Mouse (Mus musculus): ENCODE measurements around the gene Tacr3. TPM values are rescaled to one million over a fixed set of nuclear protein-coding genes. Genes with fewer than 3 reads are reported as not detected.
A peak's percentile ranks its signal among the peaks of the same experiment; 100 is the strongest.

Gene Tacr3
- not detected in 2 replicates for polyA plus RNA-seq (2011; ENCODE audit: insufficient read length, low read depth, missing spikeins)

DNA sequence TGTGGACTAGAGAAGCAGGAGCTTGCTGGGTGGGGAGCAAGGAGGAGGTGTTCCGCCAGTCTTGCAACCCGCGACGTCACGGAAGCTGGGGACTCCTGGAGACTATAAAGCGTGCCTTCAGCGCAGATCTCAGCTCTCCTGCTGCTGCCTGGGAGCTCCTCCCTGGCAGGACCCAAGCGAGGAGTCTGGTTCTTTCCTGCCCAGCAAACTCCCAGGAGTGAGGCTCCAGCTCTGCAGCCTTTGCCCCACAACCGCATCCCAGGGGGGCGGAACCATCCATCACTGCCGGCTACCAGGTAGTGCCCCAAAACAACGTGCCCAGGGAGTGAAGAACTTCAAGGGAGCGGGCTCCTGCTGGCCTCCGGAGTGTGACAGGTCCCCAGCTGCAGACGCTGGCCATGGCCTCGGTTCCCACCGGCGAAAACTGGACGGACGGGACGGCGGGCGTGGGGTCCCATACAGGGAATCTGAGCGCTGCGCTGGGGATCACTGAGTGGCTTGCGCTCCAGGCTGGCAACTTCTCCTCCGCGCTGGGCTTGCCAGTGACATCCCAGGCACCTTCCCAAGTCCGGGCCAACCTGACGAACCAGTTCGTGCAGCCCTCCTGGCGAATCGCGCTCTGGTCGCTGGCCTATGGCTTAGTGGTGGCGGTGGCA lies at the start of gene Tacr3:
Tacr3 (plus strand) TSS at position 133 of the 656 bp plus-strand sequence.
- TF ChIP-seq POLR2A (IDR thresholded peaks at IDR 0.05; ENCODE audit: low read depth, low read length) (no peak), CTCF (IDR thresholded peaks at IDR 0.05; ENCODE audit: borderline replicate concordance, insufficient read depth, low read length) (no peak)
- H3K4me1 ChIP-seq (ENCODE audit: control insufficient read depth, insufficient read depth, low read length): no peaks in the 10 kb centered on the region
- H3K4me3 ChIP-seq (ENCODE audit: insufficient read depth, low read length): peak within 1 kb of the TSS; percentile 5
- no peak within 1 kb of the TSS for H3K27ac ChIP-seq (ENCODE audit: insufficient read depth, low read length)

DNA sequence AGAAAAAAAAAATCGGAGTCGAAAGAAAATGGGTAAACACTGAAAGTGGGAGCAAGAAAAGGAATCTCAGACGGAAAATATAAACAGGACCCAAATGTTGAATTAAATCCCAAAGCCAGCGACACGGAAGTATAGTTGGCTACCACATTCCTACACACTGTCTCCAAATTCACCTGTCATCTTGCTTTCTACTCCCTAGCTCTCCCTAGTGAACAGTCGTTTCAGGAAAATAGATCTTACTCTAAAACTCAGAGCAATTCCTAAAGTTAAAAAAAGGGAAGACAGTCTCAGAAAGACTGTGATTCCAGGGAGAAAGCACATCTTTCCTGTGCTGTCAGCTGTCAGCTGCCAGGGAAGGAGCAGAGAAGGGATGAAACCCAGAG lies 324 bp upstream of the Tacr3 start:
- peak overlapping the region; percentile 5; the same call in 1 of the 2 replicates for H3K4me3 ChIP-seq (ENCODE audit: insufficient read depth, low read length)
- H3K27ac ChIP-seq (ENCODE audit: insufficient read depth, low read length): no peak overlapping the region
- no peak for TF ChIP-seq CTCF (IDR thresholded peaks at IDR 0.05; ENCODE audit: borderline replicate concordance, insufficient read depth, low read length)
- TF ChIP-seq POLR2A (IDR thresholded peaks at IDR 0.05; ENCODE audit: low read depth, low read length): no peak
- H3K4me1 ChIP-seq (ENCODE audit: control insufficient read depth, insufficient read depth, low read length): no peaks in the 10 kb centered on the region

DNA sequence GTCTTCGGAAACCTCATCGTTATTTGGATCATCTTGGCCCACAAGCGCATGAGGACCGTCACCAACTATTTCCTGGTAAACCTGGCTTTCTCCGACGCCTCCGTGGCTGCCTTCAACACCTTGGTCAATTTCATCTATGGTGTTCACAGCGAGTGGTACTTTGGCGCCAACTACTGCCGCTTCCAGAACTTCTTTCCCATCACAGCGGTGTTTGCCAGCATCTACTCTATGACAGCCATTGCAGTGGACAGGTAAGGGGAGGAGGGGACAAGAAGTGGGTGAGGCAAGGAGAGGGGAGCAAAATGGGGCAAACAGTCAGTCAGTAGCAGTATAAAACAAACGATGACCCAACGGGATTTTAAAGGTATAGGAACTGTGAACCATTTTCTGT lies 719 bp downstream of the Tacr3 start:
- H3K4me1 ChIP-seq (ENCODE audit: control insufficient read depth, insufficient read depth, low read length): no peaks in the 10 kb centered on the region
- no peak overlapping the region for H3K27ac ChIP-seq (ENCODE audit: insufficient read depth, low read length)
- H3K4me3 ChIP-seq (ENCODE audit: insufficient read depth, low read length): no peak overlapping the region
- TF ChIP-seq CTCF (IDR thresholded peaks at IDR 0.05; ENCODE audit: borderline replicate concordance, insufficient read depth, low read length): no peak
- TF ChIP-seq POLR2A (IDR thresholded peaks at IDR 0.05; ENCODE audit: low read depth, low read length): no peak

DNA sequence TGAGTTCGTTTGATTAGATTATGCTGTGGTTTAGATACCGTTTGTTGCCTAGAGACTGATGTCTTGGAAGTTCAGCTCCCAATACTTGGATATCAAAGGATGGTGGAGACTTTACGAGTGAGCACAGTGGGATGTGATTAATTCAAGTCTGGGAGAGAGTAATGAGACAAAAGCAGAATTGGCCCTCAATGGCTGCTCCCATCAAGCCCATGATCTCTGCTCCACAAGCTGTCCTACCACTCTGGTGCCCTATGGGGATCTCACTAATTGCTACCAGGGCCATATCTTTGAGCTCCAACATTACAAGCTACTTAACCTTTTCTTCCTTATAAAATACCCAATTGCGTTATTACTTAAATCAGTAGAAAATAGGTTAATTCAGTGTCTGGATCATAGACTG lies 22.5 kb downstream of the Tacr3 start:
- Histone ChIP-seq H3K4me1 (ENCODE audit: control insufficient read depth, insufficient read depth, low read length) (no peaks in the 10 kb centered on the region), H3K27ac (ENCODE audit: insufficient read depth, low read length) (no peak overlapping the region), H3K4me3 (ENCODE audit: insufficient read depth, low read length) (no peak overlapping the region)
- no peak for TF ChIP-seq CTCF (IDR thresholded peaks at IDR 0.05; ENCODE audit: borderline replicate concordance, insufficient read depth, low read length)
- TF ChIP-seq POLR2A (IDR thresholded peaks at IDR 0.05; ENCODE audit: low read depth, low read length): no peak

DNA sequence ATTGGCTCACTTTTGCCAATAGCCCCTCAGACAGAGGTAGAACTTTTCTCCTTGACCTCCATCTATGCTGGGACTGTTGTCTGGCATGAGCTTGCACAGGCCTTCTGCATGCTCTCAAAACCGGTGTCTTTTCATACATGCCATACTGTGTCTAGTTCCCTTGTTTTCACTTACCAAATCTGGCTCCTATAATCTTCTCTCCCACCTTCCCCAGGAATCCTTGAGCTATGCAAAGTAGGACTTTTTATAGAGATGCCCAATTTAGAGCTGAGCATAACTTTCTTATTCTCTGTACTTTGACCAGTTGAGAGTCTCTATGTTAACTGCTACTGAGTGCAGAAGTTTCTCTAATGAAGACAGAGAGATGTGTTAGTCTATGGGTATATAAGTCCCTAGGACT lies 48.9 kb downstream of the Tacr3 start:
- H3K4me3 ChIP-seq (ENCODE audit: insufficient read depth, low read length): no peak overlapping the region
- no peak overlapping the region for H3K27ac ChIP-seq (ENCODE audit: insufficient read depth, low read length)
- TF ChIP-seq POLR2A (IDR thresholded peaks at IDR 0.05; ENCODE audit: low read depth, low read length) (no peak), CTCF (IDR thresholded peaks at IDR 0.05; ENCODE audit: borderline replicate concordance, insufficient read depth, low read length) (no peak)
- no peaks in the 10 kb centered on the region for H3K4me1 ChIP-seq (ENCODE audit: control insufficient read depth, insufficient read depth, low read length)

DNA sequence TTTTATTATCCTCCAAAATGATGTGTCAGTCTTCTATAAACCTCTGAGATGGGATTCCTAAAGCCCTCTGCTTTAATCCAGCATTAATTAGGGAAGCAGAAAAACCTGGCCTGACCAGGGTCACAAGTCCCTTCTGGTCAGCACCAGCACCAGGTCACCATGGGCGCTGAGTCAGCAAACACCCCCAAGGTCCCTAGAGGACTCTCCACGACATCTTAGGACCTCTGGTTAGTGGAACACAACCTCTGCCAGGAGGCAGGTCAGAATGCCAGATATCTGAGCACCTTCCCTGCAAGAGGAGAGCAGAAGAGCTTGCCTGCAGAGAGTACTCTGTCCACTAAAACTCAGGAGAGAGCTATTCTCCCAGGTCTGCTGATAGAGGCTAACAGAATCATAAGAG lies 67.0 kb downstream of the Tacr3 start:
- H3K27ac ChIP-seq (ENCODE audit: insufficient read depth, low read length): no peak overlapping the region
- no peak for TF ChIP-seq POLR2A (IDR thresholded peaks at IDR 0.05; ENCODE audit: low read depth, low read length)
- TF ChIP-seq CTCF (IDR thresholded peaks at IDR 0.05; ENCODE audit: borderline replicate concordance, insufficient read depth, low read length): no peak
- no peak overlapping the region for H3K4me3 ChIP-seq (ENCODE audit: insufficient read depth, low read length)
- H3K4me1 ChIP-seq (ENCODE audit: control insufficient read depth, insufficient read depth, low read length): 0 out of 2 replicates have a peak, but pooled peaks cover 2% of the 10 kb centered on the region

DNA sequence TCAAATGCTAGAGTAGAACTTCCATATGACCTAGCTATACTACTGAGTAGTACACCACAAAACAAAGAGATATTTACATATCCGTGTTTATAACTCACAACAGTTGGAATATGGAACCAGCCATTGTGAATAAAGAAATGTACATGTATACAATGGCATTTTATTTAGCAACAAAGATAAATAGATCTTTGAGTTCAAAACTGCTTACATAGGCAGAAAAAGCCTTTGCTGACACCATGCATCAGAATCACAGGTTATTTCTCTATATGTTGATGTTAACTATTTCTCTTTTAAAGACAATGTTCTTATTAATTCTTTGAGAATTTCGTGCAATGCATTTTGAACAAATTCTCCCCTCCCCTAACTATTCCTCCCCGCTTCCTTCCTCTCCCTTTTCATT lies 80.1 kb downstream of the Tacr3 start:
- TF ChIP-seq POLR2A (IDR thresholded peaks at IDR 0.05; ENCODE audit: low read depth, low read length) (no peak), CTCF (IDR thresholded peaks at IDR 0.05; ENCODE audit: borderline replicate concordance, insufficient read depth, low read length) (no peak)
- no peak overlapping the region for H3K27ac ChIP-seq (ENCODE audit: insufficient read depth, low read length)
- no peak overlapping the region for H3K4me3 ChIP-seq (ENCODE audit: insufficient read depth, low read length)
- H3K4me1 ChIP-seq (ENCODE audit: control insufficient read depth, insufficient read depth, low read length): no peaks in the 10 kb centered on the region

DNA sequence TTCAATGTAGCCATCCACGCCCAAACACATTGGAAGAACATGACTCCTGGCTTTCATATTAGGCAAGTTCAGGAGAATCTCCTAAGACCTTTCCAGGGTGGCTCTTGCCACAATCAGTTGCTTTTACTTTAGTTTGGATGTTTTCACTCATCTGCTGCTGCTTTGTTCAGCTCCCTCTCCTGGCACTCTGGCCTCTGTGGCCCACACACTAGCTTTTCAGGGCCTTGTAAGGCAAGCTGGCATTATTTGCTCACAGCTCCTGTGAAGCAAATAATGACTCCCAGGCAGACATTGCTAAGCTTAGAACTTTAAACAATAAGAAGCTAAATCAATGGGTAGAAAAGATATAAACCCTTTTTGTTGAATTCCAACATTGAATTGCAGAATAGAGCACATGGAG lies 105.9 kb downstream of the Tacr3 start:
- no peaks in the 10 kb centered on the region for H3K4me1 ChIP-seq (ENCODE audit: control insufficient read depth, insufficient read depth, low read length)
- TF ChIP-seq CTCF (IDR thresholded peaks at IDR 0.05; ENCODE audit: borderline replicate concordance, insufficient read depth, low read length) (no peak), POLR2A (IDR thresholded peaks at IDR 0.05; ENCODE audit: low read depth, low read length) (no peak)
- no peak overlapping the region for H3K27ac ChIP-seq (ENCODE audit: insufficient read depth, low read length)
- H3K4me3 ChIP-seq (ENCODE audit: insufficient read depth, low read length): no peak overlapping the region

DNA sequence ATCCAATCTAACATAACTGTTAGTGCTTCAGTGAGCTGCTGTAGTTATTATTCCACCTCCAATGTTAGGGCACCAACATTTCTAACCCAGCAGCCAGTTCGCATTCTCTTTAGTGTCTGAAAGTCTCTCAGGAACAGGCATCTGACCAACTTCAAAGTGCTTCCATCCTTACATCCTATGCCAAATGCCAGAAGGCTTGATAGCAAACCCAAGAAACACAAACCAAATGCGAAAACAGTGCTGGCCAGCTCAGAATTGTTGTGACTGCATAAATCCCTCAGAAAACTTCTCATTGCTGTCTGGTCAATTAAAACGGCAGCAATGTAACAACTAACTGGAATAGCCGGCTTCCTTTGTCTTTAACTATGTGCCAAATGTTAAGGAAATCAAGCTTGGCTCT lies 106.7 kb downstream of the Tacr3 start:
- TF ChIP-seq CTCF (IDR thresholded peaks at IDR 0.05; ENCODE audit: borderline replicate concordance, insufficient read depth, low read length): no peak
- no peak for TF ChIP-seq POLR2A (IDR thresholded peaks at IDR 0.05; ENCODE audit: low read depth, low read length)
- Histone ChIP-seq H3K4me3 (ENCODE audit: insufficient read depth, low read length) (no peak overlapping the region), H3K27ac (ENCODE audit: insufficient read depth, low read length) (no peak overlapping the region), H3K4me1 (ENCODE audit: control insufficient read depth, insufficient read depth, low read length) (no peaks in the 10 kb centered on the region)

DNA sequence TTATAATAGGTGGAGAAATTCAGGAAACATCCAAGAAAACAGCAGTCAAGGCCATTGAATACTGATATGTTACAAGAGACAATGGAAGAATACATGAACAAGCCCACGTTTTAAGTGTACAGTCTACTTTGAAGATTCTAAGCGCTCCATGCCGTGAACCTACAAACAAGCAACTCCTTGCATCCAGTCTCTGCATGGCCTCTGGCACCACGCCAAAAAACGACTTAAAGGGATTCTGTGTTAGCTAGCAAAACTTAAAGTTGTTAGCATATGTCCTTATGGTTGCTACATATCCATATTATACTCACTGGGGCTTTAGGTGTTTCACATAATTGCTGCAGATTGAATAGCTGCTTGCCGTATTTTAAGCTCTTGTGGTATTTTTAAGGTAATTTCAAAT lies 134.7 kb downstream of the Tacr3 start:
- TF ChIP-seq POLR2A (IDR thresholded peaks at IDR 0.05; ENCODE audit: low read depth, low read length): no peak
- no peak for TF ChIP-seq CTCF (IDR thresholded peaks at IDR 0.05; ENCODE audit: borderline replicate concordance, insufficient read depth, low read length)
- Histone ChIP-seq H3K27ac (ENCODE audit: insufficient read depth, low read length) (no peak overlapping the region), H3K4me3 (ENCODE audit: insufficient read depth, low read length) (no peak overlapping the region), H3K4me1 (ENCODE audit: control insufficient read depth, insufficient read depth, low read length) (no peaks in the 10 kb centered on the region)

All from embryonic fibroblast, embryonic 13.5 days (primary cell).